Mouse (Mus musculus): ENCODE measurements around the gene Ikbip.

DNA sequence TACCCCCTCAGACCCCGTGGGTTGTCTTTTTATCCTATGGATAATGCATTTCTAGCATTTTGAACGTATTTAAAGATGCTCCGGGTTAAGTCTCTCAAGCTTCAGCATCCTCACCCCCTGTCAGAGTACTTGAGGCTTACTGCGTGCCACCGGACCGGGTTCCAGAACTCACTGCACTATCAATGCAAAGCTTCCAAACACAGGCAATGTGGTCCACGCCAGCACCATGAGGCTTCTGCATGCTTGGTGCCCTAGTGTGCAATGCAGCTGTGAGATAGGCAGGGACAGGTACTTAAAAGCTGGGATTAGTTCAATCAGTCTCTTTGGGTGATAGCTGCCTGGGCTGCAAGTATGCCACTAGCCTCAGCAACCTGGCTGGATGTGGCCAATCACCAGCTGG, 62.7 kb downstream of the Ikbip start:
- TF ChIP-seq CHD2 (IDR thresholded peaks at IDR 0.05; ENCODE audit: low read length) (no peak), CTCF (IDR thresholded peaks at IDR 0.05 in 2 of 3, conservative IDR thresholded peaks at IDR 0.05 in 1 of 3; ENCODE audit: control insufficient read depth in 1 of 3, insufficient read depth in 1 of 3, low read depth in 2 of 3, low read length in 3 of 3, poor library complexity in 1 of 3, severe bottlenecking in 1 of 3) (no peak), UBTF (IDR thresholded peaks at IDR 0.05; ENCODE audit: borderline replicate concordance, insufficient read depth, low read depth, low read length) (no peak), POLR2A (IDR thresholded peaks at IDR 0.05; ENCODE audit: control insufficient read depth in 1 of 2, insufficient read depth in 1 of 2, low read depth in 1 of 2, low read length in 2 of 2, poor library complexity in 1 of 2) (no peak; a peak in 1 of 4 replicates), MAFK (IDR thresholded peaks at IDR 0.05; ENCODE audit: borderline replicate concordance, low read depth, low read length) (no peak)
